Mouse (Mus musculus) embryonic fibroblast, embryonic 13.5 days (primary cell): ENCODE data around the gene Slc8a1.

Experiments used
- CTCF ChIP-seq: IDR thresholded peaks from 2 replicates; pipeline ENCODE4 v1.5.1; 2011; ENCODE audit warnings: mild to moderate bottlenecking, control low read depth, low read length, moderate library complexity, borderline replicate concordance; ENCODE audit not compliant: insufficient read depth
- POLR2A ChIP-seq: IDR thresholded peaks from 2 replicates; pipeline ENCODE4 v1.6.1; 2011; ENCODE audit warnings: low read depth, mild to moderate bottlenecking, control low read depth, low read length, moderate library complexity

DNA sequence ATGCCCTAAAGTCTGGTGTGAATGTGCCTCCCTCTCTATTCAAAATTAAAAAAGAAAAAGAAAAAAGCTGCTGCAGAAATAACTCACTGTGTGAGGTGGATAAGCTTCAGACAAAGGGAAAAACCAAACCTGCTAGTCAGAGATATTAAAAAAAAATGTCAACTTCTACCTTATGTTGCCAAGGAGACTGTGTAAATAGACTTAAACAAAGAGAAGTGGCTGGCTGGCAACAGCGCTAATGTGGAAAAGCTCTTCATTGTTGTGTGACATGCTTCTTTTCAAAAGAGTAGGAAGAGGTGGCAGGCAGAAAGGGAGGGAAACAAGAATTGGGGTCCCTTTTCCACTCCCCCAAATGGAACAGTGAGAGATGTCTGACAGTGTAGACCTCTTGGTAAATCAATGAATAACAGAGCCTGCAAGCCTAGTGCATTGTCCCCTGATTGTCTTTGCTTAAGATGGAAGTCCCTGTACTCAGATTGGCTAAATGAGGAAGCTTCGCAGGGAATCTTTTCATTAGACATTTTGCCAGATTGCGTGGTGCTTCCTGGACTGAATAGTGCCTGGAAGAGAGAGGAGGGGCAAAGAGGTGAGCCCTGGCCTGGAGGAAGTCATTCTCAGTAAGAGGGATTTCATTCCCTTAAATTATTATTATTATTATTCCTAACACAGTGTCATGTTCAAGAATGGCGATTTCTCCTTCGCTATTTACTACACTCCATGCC is 237.3 kb downstream of the Slc8a1 start:
- TF ChIP-seq CTCF: no peak
- no peak for TF ChIP-seq POLR2A
